Mouse (Mus musculus) thymus, postnatal 36 days (tissue): ENCODE data around the gene Pcsk5.

Experiments used
- DNase-seq, 2 experiments: peaks; one replicate each; pipeline ENCODE4 v3.0.0; 2022; ENCODE audit warnings: mixed read lengths in 2 of 2

Gene Pcsk5

DNA sequence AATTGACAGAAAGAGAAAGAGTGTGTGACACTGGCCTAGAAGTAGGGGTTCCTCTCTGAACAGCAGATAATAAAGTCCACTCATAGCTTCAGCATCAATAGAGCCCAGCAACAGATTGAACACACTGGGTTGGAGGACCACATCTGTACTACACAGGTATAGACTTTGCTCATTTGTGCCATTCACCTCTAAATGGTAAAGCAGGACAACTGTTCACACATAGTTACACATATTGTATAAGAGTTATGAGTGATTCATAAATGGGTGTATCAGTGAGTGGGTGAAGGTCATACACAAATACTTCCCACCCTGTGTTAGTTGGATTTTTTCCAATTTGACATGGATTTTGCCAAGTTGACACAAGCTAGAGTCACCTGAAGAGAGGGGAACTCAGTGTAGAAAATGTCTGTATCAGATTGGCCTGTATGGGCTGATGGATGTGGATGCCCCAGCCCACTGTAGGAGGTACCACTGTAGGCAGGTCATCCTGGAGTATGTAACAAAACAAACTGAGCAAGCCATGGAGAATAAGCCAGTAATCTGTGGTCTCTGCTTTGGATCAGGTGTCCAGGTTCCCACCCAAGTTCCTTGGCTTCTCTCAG, 104.7 kb downstream of the Pcsk5 start:
- DNase-seq, result no peak

DNA sequence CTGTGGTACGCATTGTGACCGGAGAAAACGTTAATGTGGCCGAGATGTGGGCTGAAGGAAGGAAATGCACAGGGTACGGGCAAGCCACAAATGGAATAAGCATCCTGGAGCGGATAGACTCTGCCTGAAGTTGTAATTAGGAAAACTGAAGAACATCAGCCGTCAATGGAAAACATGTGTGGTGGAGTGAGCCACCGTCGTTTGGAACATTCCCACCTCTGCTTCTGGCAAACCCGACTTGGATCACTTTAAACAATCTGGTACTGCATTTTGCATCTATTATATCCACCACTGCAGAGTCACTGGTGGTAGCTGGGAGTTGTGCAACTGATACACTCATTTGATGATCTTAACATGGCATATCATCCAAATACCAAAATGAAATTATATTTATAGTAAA, 120.4 kb downstream of the Pcsk5 start:
- no peak for DNase-seq

DNA sequence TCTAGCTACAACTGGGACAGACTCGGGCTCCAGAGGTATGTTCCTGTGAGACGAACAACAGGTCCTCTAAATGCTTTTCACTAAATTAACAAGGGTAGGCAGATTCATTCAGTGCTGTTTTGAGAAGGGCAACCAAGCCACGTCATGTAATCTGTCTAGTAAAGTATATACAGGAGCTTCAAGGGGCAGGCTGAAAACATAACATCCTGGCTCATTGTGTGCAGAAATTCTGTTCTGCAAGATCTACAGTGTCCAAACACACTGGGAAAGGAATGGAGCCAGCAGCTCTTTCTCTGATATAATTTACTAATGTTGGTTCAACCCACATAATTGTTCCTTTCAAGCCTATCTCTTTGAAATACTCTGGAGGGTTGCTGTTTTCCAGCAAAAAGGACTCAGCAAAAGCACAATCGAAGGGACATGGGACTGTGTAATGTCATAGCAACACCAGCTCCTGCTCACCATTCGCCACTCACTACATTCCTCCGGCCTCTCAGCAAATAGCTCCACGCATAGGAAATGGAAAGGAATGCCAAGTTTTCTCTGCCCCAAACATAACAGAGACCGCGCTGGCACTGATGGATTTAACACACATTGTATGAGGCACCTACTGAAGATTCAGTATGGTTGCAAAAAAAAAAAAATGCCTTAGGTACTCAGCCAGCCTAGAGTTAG, 122.0 kb downstream of the Pcsk5 start:
- no peak for DNase-seq

DNA sequence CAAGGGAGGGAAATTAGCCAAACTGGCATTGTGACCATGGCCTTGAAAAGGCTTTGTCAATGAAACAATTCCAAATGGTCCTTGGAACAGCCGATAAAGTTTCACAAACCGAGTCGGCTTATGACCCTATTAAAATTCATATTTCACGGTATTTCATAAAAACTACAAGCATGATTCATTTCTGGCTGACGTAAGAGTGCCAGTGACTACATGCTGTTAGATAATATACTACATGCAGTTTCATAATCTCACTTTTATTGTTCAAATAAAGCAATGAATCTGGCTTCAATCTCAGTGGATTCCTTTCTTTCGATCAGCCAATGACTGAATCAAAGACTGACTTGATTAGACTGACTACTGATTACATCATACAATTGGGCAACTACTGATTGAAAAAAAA, 145.8 kb downstream of the Pcsk5 start:
- no peak for DNase-seq

DNA sequence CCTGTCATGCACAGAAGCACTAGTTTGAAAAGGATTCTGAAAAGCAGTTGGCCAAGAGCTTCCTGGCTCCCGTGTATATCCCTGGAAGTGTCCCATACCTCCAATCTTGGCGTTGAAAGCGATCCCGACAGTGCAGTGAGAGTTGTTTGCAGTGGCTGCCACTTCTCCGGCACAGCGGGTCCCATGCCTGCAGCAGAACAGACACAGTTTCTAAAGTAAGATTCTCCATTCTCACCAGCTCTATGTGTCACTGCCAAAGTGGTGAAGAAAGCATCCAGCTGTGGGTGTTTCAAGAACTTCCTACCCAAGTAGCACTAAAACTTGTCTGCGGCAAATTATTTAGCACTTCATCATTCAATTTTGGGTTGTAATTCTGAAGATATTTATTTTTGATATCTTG, 159.1 kb downstream of the Pcsk5 start:
- no peak for DNase-seq

DNA sequence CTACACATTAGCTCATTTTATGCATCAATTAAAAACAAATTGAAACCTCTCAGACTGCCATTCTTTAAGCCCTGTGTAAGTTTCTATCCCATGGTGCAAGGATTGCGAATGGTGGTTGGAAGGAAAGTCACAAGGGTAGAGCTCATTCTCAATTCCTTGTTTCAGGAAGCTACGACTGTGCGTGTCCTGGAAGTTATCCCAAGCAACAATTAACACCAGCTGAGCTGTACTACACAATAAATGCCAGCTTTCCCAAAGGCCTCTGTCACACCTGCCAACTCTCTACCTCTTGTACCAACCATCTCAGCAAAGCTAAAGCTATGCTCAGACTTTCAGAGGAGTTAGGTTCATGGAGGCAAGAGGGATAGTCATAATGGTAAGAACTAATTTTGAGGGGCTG, 174.8 kb downstream of the Pcsk5 start:
- no peak for DNase-seq

DNA sequence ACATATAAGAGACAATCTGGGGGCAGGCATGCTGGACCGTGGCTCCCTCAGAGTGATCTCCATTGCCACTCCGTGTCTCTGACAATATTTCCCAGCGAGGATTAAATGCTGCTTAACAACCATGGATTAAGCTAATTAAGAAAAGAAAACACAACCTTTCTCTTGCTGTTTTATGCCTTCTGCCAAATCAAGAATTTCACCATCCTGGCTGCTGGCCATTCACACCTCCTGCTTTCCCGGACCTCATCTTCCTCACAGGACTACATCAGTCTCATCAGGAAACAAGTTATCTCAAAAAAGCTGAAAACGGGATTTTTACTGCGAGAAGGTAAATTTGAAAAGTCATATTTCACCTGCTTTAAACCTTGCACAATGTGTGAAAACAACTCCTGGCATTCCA, 175.2 kb downstream of the Pcsk5 start:
- DNase-seq, result no peak

DNA sequence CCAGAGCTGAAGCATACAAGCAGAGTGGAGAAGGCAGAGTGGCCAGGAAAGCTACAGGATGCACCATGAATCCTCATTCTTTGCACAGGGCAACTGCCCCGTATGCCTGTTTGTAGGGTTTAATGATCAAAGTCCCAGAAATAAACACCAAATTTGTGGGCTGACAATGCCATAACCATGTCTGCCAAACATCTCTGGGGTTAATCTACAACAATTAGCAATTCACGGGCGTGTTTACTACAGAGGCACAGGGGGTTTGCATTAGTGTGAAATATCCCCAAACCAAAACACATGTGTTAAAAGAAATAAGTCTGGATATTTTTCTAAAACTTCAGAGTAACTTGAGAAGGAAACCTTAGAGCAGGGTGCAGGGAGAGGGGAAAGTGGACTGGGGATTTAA, 178.1 kb downstream of the Pcsk5 start:
- DNase-seq, result no peak

DNA sequence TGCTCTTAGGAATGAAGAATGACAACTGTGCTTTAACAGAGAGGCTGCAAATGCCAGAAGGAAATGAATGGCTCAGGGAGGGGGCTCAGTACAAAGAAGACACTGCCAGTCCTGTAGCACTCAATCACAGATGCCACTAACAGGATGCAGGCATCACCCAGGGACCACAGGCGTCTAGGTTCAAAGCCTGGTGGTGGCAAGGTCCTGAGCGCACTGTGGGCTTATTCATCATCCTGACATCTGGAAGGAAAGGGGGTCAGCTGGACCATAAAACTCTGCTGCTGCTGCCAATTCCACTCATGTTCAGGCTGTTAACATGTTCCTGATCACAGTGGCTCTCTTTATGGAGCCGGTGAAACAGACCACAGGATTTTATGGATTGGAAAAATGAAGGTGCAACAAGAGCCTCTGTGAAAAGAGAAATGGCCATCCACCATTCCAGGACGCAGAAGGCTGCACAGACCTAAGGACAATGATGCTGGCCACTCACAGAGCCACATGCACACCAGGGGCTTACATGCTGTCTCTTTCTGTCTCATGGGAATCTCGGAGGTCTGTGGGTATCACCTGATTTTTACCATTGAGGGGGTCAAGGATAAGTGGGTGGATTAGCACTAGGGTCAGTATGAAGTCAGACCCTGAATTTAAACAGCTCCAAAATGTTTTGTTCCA, 186.5 kb downstream of the Pcsk5 start:
- DNase-seq, result no peak

DNA sequence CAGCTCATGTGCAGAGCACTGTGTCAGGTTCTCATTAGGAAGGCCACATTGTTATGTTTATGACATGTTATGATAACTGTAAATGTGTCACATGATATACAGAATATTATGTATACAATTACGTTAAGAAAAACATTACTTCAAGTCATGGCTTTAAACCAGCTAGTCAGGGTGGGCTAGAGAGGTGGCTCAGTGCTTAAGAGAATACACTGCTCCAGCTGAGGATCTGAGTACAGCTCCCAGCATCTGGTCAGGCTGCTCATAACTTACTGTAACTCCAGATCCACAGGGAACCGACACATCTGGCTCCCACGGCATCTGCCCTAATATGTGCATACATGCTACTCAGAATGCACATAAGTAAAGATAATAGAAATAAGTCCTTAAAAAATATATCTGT, 187.5 kb downstream of the Pcsk5 start:
- no peak for DNase-seq

DNA sequence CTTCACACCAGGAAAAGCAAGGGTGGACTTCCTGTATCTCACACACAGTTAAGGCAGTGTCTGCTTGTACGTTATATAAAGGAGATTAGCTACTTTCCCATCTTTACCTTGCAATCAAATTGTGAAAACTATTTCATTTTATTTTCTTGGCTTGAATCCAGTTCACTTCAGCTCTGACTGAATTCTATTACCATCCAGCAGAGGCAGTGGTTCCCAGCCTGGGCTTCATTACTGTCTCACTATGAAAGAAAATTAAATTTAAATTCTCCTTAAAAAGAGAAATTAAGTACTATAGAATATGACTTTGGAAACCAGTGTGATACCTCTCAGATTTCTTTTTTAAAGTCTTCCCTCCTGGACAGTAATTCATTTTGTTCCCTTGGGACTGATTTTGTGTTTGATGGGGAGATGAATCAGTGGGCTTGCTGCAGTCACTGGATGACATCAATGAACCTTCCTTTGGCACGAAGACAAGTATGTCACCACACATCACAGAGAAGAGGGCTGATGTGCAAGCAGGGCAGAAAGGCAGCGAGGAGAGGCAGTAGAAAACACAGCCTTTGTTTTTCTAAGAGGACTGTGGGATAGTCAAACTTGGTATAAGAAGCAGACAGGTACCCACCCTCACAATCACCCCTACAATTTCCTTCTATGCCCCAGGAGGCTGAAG, 194.2 kb downstream of the Pcsk5 start:
- no peak for DNase-seq

DNA sequence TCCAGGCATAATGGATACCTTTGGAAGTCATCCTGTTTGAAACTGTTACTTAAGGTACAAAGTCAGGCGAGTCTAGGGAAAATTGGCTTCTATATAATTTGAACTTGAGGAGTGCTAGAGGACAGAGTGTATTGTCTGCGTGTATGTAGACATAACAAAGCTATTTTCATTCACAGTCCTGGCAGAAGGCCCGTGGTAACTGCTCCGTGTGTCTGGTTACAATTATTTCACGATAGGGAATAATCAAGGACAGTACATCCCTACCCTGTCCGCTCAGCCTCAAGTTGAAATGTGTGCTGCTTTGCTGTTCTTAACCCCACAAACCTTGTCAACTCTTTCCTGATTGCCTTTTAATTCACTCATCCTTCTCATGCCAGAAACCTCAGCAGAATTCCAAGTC, 201.4 kb downstream of the Pcsk5 start:
- no peak for DNase-seq

DNA sequence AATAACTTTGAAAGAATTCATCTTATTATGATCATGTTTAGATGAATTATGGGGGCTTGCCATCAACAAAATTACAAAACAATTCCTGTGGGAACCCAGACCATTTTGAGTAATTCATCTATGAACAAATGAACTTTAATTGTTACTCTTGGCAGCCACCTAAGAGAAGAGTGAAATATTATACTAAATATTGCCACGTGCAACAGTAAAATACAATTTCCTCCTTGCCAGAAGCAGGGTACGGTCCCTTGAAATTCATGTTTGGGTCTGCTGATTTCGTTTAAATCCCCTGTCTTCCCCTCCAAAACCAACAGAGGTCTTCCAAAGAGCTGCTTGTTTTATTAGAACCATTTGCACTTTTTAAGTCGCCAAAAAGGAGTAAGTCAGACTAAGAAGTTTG, 221.8 kb downstream of the Pcsk5 start:
- DNase-seq, result no peak

DNA sequence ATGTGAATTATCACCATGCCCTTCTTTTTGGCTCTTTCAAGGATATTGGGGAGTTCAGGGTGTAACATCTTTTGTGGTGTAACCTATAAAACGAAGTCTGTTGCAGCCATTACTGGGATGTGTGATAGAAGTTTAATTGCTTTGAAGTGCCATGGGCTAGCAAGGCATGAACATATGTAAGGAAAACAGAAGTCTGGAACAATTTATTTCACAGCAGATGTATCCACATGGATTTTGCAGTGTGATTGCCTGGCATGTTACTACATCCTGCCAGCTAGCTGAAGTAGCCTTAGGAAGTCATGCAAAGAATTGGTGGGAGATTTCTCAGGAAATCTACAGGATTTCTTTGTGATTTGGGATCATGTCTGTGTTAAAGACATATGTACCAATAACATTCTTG, 230.9 kb downstream of the Pcsk5 start:
- no peak for DNase-seq

DNA sequence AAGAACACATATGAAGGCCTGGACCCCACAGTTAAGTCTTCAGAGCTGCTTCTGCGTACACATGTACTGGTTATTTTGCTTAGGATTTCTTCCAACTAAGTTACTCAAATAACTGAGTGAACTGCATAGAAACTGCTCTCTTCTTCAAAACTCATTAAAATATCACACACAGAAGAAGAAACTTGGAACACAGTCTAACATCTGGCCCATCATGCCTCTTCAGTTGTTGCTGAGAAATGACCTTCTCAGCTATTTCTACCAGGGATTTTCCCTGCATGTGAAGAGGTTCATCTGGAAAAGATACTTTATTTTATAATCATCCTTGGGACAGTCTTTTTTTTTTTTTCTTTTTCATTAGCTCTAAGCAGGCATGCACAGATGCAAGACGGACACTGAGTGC, 231.3 kb downstream of the Pcsk5 start:
- no peak for DNase-seq

DNA sequence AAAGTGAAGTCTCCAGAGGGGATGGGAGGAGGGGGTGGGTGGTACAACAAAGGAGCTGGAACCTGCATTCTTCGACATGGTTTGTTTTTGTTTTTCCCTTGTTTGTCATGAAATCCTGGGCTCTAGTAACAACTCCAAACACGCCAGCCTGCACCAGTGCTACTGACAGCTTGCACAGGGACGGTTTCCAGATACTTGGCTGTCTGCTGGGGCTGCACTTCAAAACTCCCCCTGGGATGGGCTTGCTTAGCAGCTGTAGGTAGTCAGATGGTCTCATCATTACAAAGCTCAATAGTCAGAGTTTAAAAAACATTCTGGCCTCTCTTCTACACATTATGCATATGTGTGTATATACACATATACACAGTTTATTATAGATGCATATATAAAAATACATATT, 234.1 kb downstream of the Pcsk5 start:
- no peak for DNase-seq

DNA sequence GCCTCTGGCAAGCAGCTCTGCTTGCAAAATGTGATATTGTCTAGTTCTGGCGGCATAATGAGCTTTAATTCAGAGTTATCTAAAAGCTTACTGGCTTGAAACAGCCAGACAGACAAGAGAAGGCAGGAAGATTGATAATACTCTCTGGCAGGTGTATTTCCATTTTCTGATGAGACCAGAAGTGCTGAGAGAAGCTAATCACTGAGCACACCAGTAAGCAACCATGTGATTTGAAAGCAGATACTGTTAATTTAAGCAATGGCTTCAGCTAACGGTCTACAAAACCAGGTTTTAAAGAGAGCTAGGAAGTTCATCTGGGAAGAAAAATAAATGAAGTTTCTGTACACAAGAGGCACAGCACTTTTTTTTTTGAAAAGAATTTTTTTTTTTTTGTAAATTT, 237.1 kb downstream of the Pcsk5 start:
- DNase-seq, result no peak

DNA sequence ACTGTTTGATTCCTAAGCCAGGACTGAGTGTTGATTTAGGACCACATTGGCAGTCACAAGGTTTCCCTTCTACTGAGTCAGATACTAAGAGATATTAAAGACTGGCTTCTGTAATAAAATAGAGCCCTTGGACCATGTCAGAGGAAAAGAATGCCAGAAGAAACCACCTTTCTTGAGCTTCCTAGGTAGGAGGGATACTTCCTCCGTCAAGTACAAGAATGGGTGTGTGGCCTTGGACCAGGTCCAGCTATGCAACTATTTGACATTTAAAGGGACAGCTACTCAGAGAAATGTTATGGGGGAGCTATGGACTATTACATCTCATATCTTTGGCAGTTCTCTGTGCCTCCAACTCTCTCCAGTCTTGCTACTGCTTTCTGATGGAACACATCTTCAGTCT, 244.6 kb downstream of the Pcsk5 start:
- DNase-seq, result no peak

DNA sequence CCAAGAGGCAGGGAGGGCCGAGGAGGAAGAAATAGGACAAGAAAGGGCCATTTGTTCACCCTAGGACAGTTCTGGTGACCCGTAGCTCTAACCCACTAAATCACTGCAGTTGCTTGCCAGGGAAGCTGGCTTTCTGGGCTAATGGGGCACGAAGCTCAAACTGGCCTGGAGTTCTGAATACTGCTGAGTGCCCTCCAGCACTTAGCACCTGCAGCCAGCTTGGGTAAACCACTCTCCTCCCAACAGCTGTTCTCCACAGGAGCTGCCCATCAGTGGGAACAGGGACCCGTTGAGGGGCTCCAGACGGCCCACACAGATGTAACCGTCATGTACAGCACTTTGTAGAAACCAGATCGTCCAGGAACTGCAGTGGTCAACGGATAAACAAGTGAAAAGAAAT, 246.1 kb downstream of the Pcsk5 start:
- DNase-seq, result no peak

DNA sequence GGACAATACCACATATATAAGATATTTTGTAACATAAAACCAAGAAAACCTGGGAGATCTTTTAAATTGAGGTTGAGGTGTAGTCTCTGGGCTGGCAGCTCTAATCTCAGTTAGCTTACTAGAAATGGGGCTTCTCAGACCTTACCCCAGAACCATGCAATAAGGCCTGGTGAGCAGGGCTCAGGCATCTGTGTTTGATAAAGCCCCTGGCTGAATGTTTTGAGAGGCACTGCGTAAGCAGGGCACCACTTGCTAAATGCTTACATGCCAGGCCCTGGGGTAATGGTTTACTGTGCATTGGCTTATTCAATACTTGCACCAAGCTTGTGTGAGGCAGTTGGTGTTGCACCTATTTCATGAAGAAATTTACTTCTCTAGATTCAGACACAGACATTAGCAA, 247.1 kb downstream of the Pcsk5 start:
- DNase-seq, result no peak

DNA sequence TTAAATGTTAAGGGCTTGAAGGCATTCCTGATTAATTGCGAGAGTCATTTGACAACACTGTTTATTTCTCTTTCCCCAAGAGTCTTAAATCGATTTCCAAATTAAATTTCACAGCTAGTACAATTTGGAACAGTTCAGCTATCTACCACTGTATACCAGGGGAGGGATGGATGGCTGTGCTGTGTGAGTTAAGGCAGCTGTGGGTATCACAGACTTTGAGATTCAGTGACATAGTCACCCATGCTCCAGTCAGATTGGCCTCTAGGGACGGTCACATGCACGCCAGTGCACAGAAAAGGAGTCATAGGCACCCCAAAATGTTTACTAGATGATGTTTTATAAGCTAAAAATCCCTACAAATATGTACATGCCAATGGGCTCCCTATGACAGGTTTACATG, 260.0 kb downstream of the Pcsk5 start:
- DNase-seq, result no peak

DNA sequence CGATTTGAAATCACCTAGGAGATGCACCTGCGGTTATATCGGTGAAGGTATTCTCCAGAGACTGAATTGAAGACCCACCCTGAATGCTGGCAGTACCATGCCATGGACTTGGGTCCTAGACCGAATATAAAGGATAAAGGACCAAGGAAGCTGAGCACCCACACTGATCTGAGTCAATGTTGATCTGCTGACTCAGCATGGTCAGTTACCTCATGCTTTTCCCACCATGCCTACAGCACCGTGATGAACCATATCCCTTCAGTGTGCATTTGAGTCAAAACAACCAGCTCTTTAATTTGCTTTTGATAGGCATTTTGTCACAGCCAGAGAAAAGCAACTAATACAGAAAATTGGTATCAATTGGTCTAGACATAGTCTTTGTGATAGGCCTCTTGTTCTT, 262.9 kb downstream of the Pcsk5 start:
- no peak for DNase-seq

DNA sequence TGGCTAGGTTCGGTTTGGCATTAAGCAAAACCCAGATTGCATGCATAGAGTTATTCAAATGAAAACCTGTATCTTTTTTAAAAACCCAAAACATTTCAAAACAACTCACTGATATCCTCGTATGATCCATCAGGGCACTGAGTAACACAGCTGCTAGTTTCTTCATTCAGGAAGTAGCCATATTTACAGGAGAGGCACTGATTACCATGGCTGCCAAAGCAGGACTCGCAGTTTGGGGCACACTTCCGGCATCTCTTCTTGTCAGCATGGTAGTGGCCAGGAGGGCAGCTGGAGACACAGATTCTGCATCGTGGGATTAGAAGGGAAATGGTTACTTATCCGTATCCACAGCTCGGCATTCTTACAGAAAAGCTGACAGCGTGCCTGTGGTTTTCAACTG, 265.1 kb downstream of the Pcsk5 start:
- no peak for DNase-seq

DNA sequence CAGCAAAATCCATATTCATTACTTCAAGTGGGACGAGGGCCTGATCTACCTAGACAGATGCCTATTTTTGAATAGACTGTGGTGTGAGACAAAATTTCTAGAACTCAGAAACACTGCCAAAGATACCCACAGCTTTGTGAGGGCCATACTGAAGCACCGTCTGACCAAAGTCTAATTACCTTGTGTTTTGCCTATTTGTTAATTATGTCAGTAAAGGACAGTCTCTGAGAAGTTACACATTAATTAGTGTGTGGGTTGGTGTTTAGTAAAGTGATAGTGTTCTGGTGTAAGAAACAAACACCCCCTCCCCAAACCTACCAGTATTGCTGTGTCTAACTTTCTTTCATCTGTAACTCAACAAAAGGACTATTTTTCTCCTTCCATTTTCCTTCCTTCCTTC, 266.5 kb downstream of the Pcsk5 start:
- no peak for DNase-seq
